Mouse (Mus musculus) left cerebral cortex, adult 18-20 months (tissue): ENCODE measurements around the gene Tufm. TPM values are rescaled to one million over a fixed set of nuclear protein-coding genes. Genes with fewer than 3 reads are reported as not detected.
A peak's percentile ranks its signal among the peaks of the same experiment; 100 is the strongest.

Source experiments
- DNase-seq, 2 experiments: peaks; one replicate each; pipeline ENCODE4 v3.0.0; 2021 to 2022; ENCODE audit warnings: low spot score in 2 of 2, mixed read lengths in 1 of 2
- total RNA-seq, 2 experiments: library from RNA; stranded (reverse); gene quantifications; 2 replicates each; pipeline ENCODE4 v1.2.3; 2021

Gene Tufm
- total RNA-seq, 2 experiments from 2014 or later = 90.5 to 94.1 TPM

DNA sequence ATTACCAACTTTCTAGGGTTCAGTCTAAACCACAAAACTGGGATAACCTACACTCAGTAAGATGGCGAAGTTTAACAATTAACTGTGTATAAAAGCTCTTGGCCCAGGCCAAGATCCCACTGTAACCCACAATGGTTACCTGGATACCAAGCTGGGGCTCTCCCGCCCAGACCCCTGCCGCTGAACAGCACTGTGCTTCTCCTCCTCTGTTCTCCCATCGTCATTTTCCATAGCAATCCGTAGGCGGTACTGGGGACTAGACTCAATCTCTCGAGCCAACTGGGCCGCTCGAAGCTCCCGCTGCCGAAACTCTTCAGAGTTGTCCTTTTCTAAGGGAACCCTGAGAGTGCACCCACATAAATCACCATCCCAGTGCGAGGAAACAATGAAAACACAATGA, 10.8 kb downstream of the Tufm start:
- DNase-seq = no peak

- DNase-seq = no peak
These were observed 12.3 kb downstream of the Tufm start for GRCm38 (mm10) chr7:126499416-126499815.

- no peak for DNase-seq
These were observed 14.5 kb downstream of the Tufm start for GRCm38 (mm10) chr7:126501684-126502022.

GRCm38 (mm10) chr7:126502023-126502741, 15.0 kb downstream of the Tufm start:
- DNase-seq = peak; percentile 91 to 93

DNA sequence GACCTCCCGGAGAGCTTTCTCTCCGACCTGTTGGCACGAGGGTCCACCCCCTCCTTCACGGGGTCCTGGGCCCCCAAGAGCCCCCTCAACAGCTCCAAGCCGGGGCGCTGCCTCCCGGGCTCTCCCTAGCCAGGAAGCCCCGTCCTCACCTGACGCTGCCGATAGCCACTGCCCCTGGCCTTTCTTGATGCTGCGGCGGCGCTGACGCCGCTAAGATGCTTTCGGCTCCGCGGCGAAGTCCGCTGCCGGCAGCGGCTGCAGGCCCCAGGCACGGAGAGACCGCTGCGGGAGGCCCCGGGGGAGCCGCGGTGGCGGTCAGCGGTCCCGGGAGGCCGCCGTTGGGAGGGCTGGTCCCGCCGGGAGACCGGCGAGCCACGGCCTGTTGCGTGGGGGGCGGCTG, 15.6 kb downstream of the Tufm start:
- DNase-seq = no peak

GRCm38 (mm10) chr7:126503273-126503878, 16.2 kb downstream of the Tufm start, which contains the start of gene Atxn2l:
Gene Atxn2l (minus strand): TSS chr7:126503437.
- DNase-seq = peak; percentile 99

DNA sequence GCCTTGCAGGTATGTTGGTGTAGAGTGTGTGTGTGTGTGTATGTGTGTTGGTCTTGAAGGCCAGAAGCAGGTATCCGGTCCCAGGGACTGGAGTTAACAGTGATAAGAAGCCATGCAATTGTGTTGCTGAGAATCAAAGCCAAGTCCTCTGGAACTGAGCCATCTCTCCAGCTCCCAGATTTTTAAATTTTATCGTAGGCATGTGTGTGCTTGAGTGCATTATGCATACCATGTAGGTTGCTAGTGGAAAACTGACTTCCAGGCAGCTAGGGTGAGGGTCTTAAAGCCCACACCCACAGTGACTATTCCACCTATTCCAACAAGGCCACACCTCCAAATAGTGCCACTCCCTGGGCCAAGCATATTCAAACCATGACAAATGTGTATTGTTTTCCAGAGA, 17.8 kb downstream of the Tufm start:
- no peak for DNase-seq

GRCm38 (mm10) chr7:126507126-126507778, 20.1 kb downstream of the Tufm start:
- DNase-seq = no peak

DNA sequence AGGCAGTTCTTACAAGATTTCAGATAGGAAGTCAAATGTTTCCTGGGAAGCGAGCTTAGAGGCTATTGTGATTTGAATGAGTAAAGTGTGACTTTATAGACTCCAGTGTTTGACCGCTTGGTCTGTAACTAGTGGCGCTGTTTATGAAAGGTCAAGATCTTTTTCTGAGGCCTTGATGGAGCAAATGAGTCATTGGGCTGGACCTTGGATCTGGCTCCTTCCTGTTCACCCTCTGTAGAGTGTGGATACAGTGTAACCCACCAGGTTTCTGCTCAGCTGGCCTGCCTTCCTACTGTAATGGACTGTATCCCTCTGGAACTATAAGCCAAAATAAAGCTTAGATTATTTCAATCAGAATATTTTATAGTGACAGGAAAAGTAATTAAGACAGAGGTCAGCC, 24.1 kb downstream of the Tufm start:
- no peak for DNase-seq

DNA sequence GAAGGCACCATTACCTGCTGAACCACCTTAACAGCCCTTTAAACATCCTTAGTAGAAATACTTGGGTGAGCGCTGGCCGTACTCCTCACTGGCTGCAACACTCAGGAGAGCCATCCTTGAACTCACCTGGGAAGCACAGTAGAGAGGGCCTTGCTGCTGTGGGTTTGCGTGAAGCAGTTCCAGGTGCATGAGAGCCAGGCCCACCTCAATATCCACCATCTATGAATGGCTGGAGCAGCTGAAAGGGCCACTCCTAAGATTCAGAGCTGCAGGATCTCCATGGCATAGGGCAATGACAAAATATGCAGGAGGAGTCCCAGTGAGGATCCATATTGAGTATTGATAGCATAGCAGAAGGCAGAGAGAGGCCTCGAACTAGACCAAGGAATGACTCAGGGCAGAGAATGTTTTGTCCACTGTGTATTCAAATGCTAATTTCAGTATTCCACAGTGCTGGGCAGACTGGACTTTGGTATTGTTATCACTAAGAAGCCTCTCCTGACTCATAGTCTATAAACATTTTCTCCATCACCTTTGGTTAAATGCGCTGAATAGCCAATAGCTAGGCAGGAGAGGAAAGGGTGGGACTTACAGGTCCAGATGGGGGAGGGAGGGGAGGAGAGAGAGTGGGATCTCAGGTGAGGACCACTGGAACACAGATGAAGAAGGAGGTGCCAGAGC, 31.2 kb downstream of the Tufm start:
- DNase-seq = no peak

- no peak for DNase-seq
These were observed 32.4 kb downstream of the Tufm start for GRCm38 (mm10) chr7:126519513-126519912.

- no peak for DNase-seq
These were observed 36.2 kb downstream of the Tufm start for GRCm38 (mm10) chr7:126523316-126523715.

GRCm38 (mm10) chr7:126528166-126528577, 41.0 kb downstream of the Tufm start:
- no peak for DNase-seq

DNA sequence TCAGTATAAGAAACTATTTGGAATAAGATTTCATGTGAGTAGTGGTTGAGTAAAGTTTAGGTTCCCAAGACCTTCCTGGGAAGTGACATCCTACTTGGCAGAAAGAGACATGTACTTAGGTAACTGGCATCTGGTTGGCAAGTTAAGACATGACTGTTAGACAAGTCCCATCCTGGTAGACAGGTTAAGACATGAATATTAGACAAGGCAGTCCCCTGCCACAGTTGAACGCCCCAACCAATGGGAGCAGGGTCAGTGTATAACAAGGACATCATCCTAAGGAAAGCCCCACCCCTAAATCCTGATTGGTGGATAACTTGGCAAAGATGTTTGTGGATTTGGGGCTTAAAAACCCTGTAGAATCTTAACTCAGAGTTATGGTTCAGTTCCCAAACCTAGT, 46.3 kb downstream of the Tufm start:
- DNase-seq = no peak

DNA sequence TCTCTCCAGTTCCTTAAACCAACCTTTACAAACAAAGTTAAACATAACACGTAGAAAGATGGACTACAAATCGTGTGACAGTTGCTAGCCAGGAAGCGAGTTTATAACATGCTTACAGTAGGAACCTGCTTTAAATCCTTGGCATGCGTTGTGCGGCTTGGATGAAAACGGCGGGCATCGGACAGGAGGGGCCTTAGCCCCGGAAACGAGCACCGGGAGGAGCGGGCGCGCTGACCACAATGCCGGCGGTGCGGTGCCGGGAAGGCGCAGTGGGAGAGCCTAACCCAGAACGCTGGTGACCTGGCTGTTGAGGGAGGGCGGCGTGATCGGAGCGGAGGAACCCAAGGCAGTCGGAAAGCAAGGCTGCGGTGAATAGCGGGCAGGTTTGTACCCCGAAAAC, 48.6 kb downstream of the Tufm start:
- no peak for DNase-seq

- DNase-seq = no peak
These were observed 49.3 kb downstream of the Tufm start for GRCm38 (mm10) chr7:126536466-126536865.

- no peak for DNase-seq
These were observed 50.8 kb downstream of the Tufm start for GRCm38 (mm10) chr7:126537820-126538585.
